Mouse (Mus musculus) G1E (cell line): Measurements from ENCODE around the gene Mrpl3. TPM values are rescaled to one million over a fixed set of nuclear protein-coding genes. Genes with fewer than 3 reads are reported as not detected.
"Not testable (repeated sequence)": the region's sequence is repeated elsewhere in the genome, so short reads cannot be mapped to it uniquely, and the experiment has no call there.

ENCODE experiments used
- ATAC-seq: 2 replicates; pipeline ENCODE4 v1.8.0; 2016; ENCODE audit warnings: mild to moderate bottlenecking; ENCODE audit not compliant: insufficient number of reproducible peaks, poor library complexity, low FRiP score, severe bottlenecking; ENCODE audit errors: extremely low read depth
- DNase-seq: peaks from one replicate; pipeline ENCODE4 v3.0.0; 2012; ENCODE audit warnings: low spot score
- H3K27me3 ChIP-seq: 2 replicates; pipeline ENCODE4 v1.6.1; 2012; ENCODE audit warnings: mild to moderate bottlenecking, low read length, inconsistent platforms; ENCODE audit not compliant: insufficient read depth
- H3K36me3 ChIP-seq: replicated peaks from 2 replicates; pipeline ENCODE3; 2012; ENCODE audit warnings: mild to moderate bottlenecking, inconsistent platforms
- H3K4me1 ChIP-seq: 2 replicates; pipeline ENCODE4 v1.6.1; 2012; ENCODE audit warnings: low read depth, low read length, inconsistent platforms, mixed read lengths; ENCODE audit not compliant: insufficient read depth
- H3K4me3 ChIP-seq: 2 replicates; pipeline ENCODE4 v1.5.1; 2012; ENCODE audit warnings: low read depth, mild to moderate bottlenecking, inconsistent platforms, low read length, moderate library complexity, mixed read lengths
- H3K9me3 ChIP-seq: replicated peaks from 2 replicates; pipeline ENCODE4 v1.6.1; 2012; ENCODE audit warnings: inconsistent platforms
- CTCF ChIP-seq: IDR thresholded peaks from 2 replicates; pipeline ENCODE4 v1.5.1; 2012; ENCODE audit warnings: low read depth, low read length, inconsistent platforms, mixed read lengths
- GATA1 ChIP-seq: IDR thresholded peaks from 2 replicates; pipeline ENCODE4 v1.6.1; 2012; ENCODE audit warnings: borderline replicate concordance, low read length, inconsistent platforms, mixed read lengths
- GATA2 ChIP-seq: IDR thresholded peaks from 2 replicates; pipeline ENCODE4 v1.6.1; 2012; ENCODE audit warnings: low read depth, low read length, inconsistent platforms, borderline replicate concordance
- POLR2AphosphoS5 ChIP-seq: IDR thresholded peaks from 2 replicates; pipeline ENCODE4 v1.6.1; 2012; ENCODE audit warnings: low read depth, low read length, inconsistent platforms; ENCODE audit not compliant: insufficient replicate concordance
- TAL1 ChIP-seq: conservative IDR thresholded peaks from 2 replicates; pipeline ENCODE4 v1.6.1; 2012; ENCODE audit warnings: low read depth, low read length, inconsistent platforms, mixed read lengths
- polyA plus RNA-seq: library from polyadenylated mRNA; stranded (reverse); fragments of >175 nt; gene quantifications from 2 replicates; pipeline ENCODE4 v1.2.3, GENCODE M21; 2012
- total RNA-seq, 2 experiments: library from RNA; stranded (forward) in 1 of 2; stranded (reverse) in 1 of 2; fragments of 200-1000 nt in 1 of 2; fragments of >200 nt in 1 of 2; fragmentation: Nextera tagmentation in 1 of 2; gene quantifications; 2 replicates each; pipeline ENCODE4 v1.2.3; 2014 to 2017

Gene Mrpl3
- total and polyA plus RNA-seq, 3 experiments, result 31.0 to 173 (median 86.0) TPM

GRCm38 (mm10) chr9:105101911-105102310 lies 48.9 kb downstream of the Mrpl3 start:
- ATAC-seq, result no peak

DNA sequence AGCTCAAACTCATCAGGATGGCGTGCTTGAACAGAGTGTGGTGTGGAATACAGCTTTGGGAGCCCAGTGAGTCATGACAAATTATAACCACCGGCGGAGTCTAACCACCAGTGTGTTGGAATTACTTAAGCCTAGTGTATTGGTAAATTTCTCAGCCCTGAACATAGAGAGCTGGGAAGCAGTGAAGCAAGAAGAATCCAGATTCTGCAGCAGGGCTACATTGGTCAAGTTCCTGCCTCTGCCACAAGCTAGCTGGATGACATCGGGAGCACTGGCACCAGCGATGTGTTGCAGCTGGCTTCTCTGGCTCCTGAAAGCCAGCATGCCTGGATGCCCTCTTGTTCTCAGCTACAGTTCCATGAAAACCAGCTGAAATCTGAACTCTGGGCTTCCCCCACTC lies 50.9 kb downstream of the Mrpl3 start:
- TF ChIP-seq CTCF (no peak), GATA2 (no peak), POLR2AphosphoS5 (no peak), GATA1 (no peak), TAL1 (no peak)
- ATAC-seq (no peak), DNase-seq (no peak)
- H3K4me1 ChIP-seq, result no peaks in the 10 kb centered on the region
- H3K36me3 ChIP-seq, result no peaks in the 10 kb centered on the region
- H3K27me3 ChIP-seq, result no peaks in the 10 kb centered on the region
- H3K9me3 ChIP-seq, result no peaks in the 10 kb centered on the region
- no peak overlapping the region for H3K4me3 ChIP-seq

More at GRCm38 (mm10) chr9:105101911-105102310, 48.9 kb downstream of the Mrpl3 start:
- no peak overlapping the region for H3K4me3 ChIP-seq
- H3K9me3 ChIP-seq, result no peaks in the 10 kb centered on the region
- TF ChIP-seq CTCF (no peak), GATA1 (no peak), GATA2 (no peak), POLR2AphosphoS5 (no peak), TAL1 (no peak)
- H3K4me1 ChIP-seq, result no peaks in the 10 kb centered on the region
- no peaks in the 10 kb centered on the region for H3K27me3 ChIP-seq
- no peak for DNase-seq
- no peaks in the 10 kb centered on the region for H3K36me3 ChIP-seq

DNA sequence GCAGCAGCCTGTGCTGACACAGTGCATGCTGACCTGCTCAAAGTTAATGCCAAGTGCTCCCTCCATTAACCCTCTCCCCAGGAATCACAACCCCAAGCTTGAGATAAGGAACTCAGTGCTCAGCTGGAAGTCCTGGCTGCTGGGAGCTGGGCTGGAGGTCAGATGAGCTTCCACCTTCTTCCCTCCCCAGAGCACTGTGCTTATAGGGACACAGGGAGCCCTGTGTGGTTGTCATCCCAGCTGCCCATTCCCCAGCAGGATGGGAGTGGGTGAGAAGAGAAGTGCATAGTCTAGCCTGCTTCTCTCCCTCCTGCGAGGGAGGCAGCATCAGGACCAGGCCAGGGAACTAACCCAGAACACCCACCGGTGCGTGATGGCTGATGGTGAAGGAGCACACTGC lies 72.2 kb downstream of the Mrpl3 start:
- H3K36me3 ChIP-seq, ATAC-seq, H3K4me1 ChIP-seq, H3K4me3 ChIP-seq, H3K9me3 ChIP-seq, H3K27me3 ChIP-seq, DNase-seq: not testable (repeated sequence)

Other genes starting within 250 kb of the Mrpl3 start
- gene Nudt16, start 78.6 kb downstream of the Mrpl3 start, total RNA-seq (2014; fragmentation: Nextera tagmentation), result 5.0 and 12.2 TPM in 2 replicates
- gene Nudt16, start 78.6 kb downstream of the Mrpl3 start, total RNA-seq (2017), result 10.8 and 11.2 TPM in 2 replicates
- 9.9 and 12.6 TPM in 2 replicates for gene Nudt16, start 78.6 kb downstream of the Mrpl3 start, polyA plus RNA-seq
- not detected in 2 replicates for gene 1700080E11Rik, start 91.9 kb downstream of the Mrpl3 start, total RNA-seq (2014; fragmentation: Nextera tagmentation)
- gene 1700080E11Rik, start 91.9 kb downstream of the Mrpl3 start, total RNA-seq (2017), result not detected in 2 replicates
- gene 1700080E11Rik, start 91.9 kb downstream of the Mrpl3 start, polyA plus RNA-seq, result not detected in 2 replicates